Mouse (Mus musculus) splenic B cell, adult 2 months (primary cell): ENCODE data around the gene Eps15l1.

Experiments used
- DNase-seq: peaks from one replicate; pipeline ENCODE4 v3.0.0-alpha.2; 2011; ENCODE audit warnings: low read depth, low spot score
- H3K27me3 ChIP-seq: 2 replicates; pipeline ENCODE4 v1.6.1; 2012; ENCODE audit warnings: mild to moderate bottlenecking, low read length, moderate library complexity, mixed read lengths; ENCODE audit not compliant: control insufficient read depth, poor library complexity, insufficient read depth, severe bottlenecking
- H3K36me3 ChIP-seq: 2 replicates; pipeline ENCODE4 v1.6.1; 2012; ENCODE audit warnings: mild to moderate bottlenecking, low read length, moderate library complexity, mixed read lengths; ENCODE audit not compliant: control insufficient read depth, poor library complexity, insufficient read depth, severe bottlenecking

Gene Eps15l1

DNA sequence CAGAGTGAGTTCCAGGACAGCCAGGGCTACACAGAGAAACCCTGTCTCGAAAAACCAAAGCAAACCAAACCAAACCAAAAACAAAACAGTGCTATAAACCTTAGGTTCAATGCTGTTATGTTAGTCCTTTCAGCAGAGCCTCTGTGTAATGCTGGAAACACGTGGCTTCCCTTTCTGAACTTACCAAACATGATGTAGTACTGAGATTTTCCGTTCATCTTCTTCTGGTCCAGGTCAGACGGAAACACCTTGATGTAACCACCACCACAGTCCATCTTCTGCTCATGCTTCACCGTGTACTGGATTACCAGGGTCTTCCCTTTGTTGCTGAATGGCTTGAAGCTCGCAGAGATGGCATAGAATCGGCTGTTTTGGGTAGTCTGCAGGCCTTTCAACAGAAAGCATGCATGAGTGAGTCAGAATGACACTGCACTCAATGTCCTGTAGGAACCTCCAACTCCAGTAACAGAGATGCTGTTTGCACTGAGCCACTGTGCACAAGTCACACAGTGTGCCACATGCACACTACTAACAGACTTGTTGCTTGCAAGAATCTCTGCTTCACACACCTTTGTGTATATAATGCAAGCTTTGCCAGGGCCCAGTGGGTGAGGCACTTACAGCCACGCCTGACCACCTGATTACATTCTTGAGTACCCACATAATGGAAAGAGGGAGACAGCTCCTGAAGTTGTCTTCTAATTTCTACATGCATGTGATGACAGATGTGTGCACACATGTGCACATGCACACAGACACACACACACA is 17.2 kb upstream of the Eps15l1 start:
- H3K27me3 ChIP-seq = no peaks in the 10 kb centered on the region
- H3K36me3 ChIP-seq = no peaks in the 10 kb centered on the region
- no peak for DNase-seq

DNA sequence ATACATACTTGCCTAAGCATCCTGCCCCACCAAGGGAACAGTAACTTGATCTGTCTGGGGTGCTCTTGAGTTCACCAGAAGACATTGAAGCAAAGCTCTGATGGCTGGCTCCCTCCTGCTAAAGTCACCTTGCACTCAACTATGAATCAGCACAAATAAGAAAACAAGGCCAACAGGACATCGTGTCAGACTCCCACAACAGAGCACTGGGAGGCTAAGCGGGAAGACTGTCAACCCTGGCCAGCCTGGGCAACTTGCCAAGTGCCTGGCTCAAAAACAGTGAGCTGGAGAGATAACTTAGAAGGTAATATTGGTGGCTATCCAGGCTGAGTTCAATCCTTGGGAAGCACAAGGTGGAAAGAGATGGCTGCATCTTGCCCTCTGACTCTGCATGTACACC is 13.7 kb upstream of the Eps15l1 start:
- H3K36me3 ChIP-seq = no peaks in the 10 kb centered on the region
- no peak for DNase-seq

DNA sequence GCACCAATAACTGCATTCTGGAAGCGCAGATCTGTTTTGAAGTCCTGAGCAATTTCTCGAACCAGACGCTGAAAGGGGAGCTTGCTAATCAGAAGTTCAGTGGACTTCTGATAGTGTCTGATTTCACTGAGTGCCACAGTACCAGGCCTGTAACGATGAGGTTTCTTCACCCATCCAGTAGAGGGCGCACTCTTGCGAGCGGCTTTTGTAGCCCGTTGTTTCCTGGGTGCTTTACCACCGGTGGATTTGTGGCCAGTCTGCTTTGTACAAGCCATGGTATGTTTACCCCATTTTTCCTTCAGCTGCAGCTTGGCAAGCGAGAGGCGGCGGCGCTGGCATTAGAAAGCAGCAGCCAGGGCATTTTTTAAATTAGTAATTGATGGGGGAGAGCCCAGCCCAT is 8.4 kb upstream of the Eps15l1 start:
- H3K27me3 ChIP-seq = no peaks in the 10 kb centered on the region
- peak; percentile 76 for DNase-seq
- no peaks in the 10 kb centered on the region for H3K36me3 ChIP-seq

More for the DNA sequence above, 13.7 kb upstream of the Eps15l1 start:
- no peaks in the 10 kb centered on the region for H3K27me3 ChIP-seq

GRCm38 (mm10) chr8:72422926-72423325 is 1.7 kb upstream of the Eps15l1 start:
- H3K27me3 ChIP-seq = no peaks in the 10 kb centered on the region
- no peaks in the 10 kb centered on the region for H3K36me3 ChIP-seq
- peak; percentile 63 for DNase-seq

GRCm38 (mm10) chr8:72420571-72421361 is 494 bp downstream of the Eps15l1 start:
- peak; percentile 56 for DNase-seq
- Histone ChIP-seq H3K36me3 (no peaks in the 10 kb centered on the region), H3K27me3 (no peaks in the 10 kb centered on the region)

DNA sequence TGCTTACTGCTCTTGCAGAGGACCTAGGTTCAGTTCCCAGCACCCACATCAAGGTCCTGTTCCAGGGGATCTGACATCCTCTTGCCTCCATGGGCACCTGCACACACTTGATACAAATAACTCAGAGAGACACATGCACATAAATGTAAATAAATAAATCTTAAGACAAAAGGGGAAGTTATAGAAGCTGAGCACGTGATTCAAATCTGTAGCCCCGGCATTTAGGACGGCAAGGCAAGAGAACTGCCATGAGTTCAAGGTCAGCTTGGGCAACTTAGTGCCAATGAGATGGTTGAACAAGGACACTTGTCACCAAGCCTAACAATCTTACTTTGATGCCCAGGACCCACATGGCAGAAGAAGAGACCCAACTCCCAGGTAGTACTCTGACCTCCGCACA is 3.2 kb downstream of the Eps15l1 start:
- H3K27me3 ChIP-seq = no peaks in the 10 kb centered on the region
- H3K36me3 ChIP-seq = no peaks in the 10 kb centered on the region
- DNase-seq = no peak

DNA sequence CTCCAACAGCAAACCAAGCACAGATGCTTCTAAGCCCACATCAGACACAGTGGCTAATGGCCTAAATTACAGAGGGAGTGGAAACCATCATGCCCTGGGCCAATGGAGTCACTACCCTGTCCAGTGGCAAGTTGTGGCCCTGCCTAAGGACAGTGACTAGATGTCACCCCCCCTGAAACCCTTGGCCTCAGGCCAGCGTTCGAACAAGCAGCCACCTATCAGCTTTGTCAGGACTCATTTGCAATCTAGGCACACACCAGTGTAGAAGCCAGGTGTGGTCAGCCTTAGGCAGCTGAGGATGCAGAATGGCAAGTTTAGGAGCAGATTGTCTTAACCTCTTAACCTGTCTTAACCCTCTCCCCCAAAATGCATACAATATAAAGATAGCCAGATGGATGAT is 6.0 kb downstream of the Eps15l1 start:
- no peak for DNase-seq
- no peaks in the 10 kb centered on the region for H3K27me3 ChIP-seq
- no peaks in the 10 kb centered on the region for H3K36me3 ChIP-seq

DNA sequence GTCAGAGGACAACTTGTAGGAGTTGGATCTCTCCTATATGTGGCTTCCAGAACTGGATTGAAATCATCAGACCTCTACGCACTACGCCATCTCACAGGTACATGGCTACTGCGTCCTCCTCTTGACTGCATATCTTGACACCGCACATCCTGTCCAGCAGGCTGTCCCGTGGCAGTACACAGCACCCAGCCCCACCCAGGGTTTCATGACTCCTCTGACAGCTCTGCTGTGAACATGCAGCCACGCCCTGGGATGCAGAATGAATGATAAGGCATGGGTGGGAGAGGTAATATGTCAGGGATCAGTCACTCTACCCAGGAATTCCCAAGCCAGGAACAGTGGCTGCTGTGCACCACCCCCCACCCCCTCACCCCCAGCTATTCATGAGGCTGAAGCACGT is 7.4 kb downstream of the Eps15l1 start:
- no peaks in the 10 kb centered on the region for H3K27me3 ChIP-seq
- DNase-seq = no peak
- H3K36me3 ChIP-seq = no peaks in the 10 kb centered on the region

GRCm38 (mm10) chr8:72409443-72409842 is 11.8 kb downstream of the Eps15l1 start:
- peak; percentile 28 for DNase-seq
- Histone ChIP-seq H3K27me3 (no peaks in the 10 kb centered on the region), H3K36me3 (no peaks in the 10 kb centered on the region)

DNA sequence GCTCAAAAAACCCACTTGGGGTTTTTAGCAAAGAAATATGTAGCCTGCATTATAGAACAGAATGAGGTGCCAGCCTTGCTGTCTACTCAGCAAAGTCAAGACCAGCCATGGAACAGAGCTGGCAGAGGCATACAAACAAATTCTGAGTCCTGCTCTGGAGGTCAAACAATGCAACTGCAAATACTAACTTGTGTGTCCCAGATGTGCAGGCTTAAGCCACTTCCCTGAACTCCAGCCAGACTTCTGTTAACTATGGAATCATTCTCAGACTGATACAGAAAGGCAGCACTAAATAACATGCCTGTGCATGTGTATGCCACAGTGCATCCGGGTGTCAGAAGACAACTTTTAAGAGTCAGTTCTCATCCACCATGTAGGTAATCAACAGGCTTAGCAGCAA is 13.4 kb downstream of the Eps15l1 start:
- Histone ChIP-seq H3K36me3 (no peaks in the 10 kb centered on the region), H3K27me3 (no peaks in the 10 kb centered on the region)
- no peak for DNase-seq

DNA sequence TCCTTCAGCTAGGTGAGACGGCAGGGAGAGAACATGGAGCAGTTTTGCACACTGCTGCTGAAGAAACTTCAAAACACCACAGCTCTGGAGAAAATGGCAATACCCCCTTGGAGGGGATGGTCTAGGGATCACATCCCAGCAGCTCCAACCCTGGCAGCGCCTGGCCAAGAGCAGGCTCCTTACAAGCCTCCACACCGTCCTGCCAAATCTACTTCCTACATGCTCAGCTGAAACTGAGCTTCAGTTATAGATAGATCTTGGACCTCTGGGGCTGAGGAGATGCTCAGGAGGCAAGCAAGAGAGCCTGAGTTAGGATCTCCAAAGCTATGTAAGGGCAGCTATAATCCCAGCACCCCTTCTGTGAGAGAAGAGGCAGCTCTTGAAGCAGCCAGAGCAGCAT is 18.3 kb downstream of the Eps15l1 start:
- no peak for DNase-seq
- H3K36me3 ChIP-seq = no peaks in the 10 kb centered on the region
- no peaks in the 10 kb centered on the region for H3K27me3 ChIP-seq

DNA sequence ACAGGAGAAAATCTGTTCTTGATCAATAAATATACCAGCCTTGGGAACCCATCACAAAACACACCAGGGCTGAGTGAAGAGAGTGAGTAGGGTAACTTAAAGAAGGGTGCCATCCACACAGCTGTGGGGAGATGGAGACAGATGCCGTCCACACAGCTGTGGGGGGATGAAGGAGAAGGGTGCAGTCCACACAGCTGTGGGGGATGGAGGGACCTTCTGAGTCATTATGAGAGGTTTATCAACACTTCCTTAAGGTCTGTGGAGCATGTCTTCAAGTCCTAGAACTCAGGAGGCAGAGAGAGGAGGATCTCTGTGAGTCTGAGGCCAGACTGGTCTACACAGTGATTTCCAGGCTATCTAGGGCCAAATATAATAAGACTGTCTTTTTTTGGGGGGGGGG is 19.9 kb downstream of the Eps15l1 start:
- H3K27me3 ChIP-seq = no peaks in the 10 kb centered on the region
- H3K36me3 ChIP-seq = no peaks in the 10 kb centered on the region
- DNase-seq = peak; percentile 16

DNA sequence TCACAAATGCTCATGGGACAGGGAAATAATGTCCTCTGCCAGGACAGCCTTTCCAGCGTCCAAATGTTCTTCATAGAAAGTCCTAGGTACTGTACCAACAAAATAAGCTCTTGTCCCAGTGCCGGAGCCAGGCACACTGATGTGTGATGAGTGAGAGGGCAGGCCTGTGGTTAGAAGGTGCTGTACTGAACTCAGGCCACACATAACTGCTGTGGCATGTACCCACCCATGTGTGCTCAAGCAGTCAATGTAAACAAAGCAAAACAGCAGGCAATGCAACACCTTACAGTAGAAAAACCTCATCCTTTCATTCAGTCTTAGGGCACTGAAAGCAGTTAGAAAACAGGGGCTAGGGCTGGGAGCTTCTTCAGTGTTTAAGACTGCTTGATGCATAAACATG is 35.5 kb downstream of the Eps15l1 start:
- no peaks in the 10 kb centered on the region for H3K27me3 ChIP-seq
- no peak for DNase-seq
- peaks cover 17% of the 10 kb centered on the region for H3K36me3 ChIP-seq

DNA sequence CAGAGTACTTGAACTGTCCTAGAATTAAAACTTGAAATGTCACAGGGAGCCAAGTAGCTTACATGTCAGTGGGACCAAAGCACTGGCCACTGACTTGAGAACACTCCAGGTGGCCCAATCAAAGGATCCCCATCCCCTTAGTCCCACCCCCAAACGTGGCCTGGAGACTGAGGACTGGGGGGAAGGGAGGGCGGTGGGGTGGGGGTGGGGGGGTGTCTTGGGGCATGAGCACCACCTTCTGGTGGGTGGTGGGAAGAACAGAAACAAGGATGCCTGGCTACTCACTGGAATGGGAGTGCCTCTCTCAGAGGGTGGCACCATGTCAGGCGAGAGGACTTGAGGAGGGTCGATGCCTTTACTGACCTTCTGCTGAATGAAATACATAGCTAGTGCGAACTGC is 38.9 kb downstream of the Eps15l1 start:
- Histone ChIP-seq H3K36me3 (peaks cover 12% of the 10 kb centered on the region), H3K27me3 (no peaks in the 10 kb centered on the region)
- peak; percentile 50 for DNase-seq

GRCm38 (mm10) chr8:72380656-72381055 is 40.6 kb downstream of the Eps15l1 start:
- DNase-seq = no peak
- peaks cover 12% of the 10 kb centered on the region for H3K36me3 ChIP-seq
- no peaks in the 10 kb centered on the region for H3K27me3 ChIP-seq
